20 mouse cellular contexts compared by ENCODE assay signal in genomic region chrX:166167923-166168322, GRCm38 (mm10). TPM values are rescaled to one million over a fixed set of nuclear protein-coding genes. Genes with fewer than 3 reads are reported as not detected.
DNase-seq lines count a peak whose midpoint lies in the region; ATAC-seq lines count a peak whose summit lies in the region.
"Had no signal": no experiment of that assay in that cellular context is flagged by ENCODE, and none has a peak within 500 bp of the region (broad histone marks: within the 10 kb centered on the region; RNA-seq: fewer than 3 reads in every experiment).

No protein-coding gene starts in this region.

- H3K9me3 ChIP-seq in liver, embryonic 11.5 days (ENCODE audit: control insufficient read depth, low read length): no peaks in the 10 kb centered on the region
- no peaks in the 10 kb centered on the region for H3K9me3 ChIP-seq in liver, embryonic 15.5 days (replicated peaks)
- H3K9me3 ChIP-seq in midbrain, embryonic 11.5 days (ENCODE audit: control insufficient read depth, low read length): no peaks in the 10 kb centered on the region
- H3K9me3 ChIP-seq: forebrain, embryonic 10.5 days; forebrain, embryonic 13.5 days; heart, embryonic 12.5 days; heart, embryonic 15.5 days; hindbrain, embryonic 10.5 days; hindbrain, embryonic 13.5 days had no signal

- H3K9ac ChIP-seq in liver, embryonic 11.5 days (ENCODE audit: low read depth, low read length): no peak overlapping the region
- H3K9ac ChIP-seq in liver, embryonic 15.5 days: no peak overlapping the region
- no peak overlapping the region for H3K9ac ChIP-seq in midbrain, embryonic 11.5 days (ENCODE audit: low read length)
- H3K9ac ChIP-seq: forebrain, embryonic 13.5 days; heart, embryonic 12.5 days; heart, embryonic 15.5 days; hindbrain, embryonic 13.5 days had no signal

- WGBS in liver, embryonic 11.5 days: 46% methylated on average over 3 of the region's 3 CpGs
- WGBS in liver, embryonic 15.5 days (ENCODE audit: insufficient replicate concordance): 18% methylated on average over 3 of the region's 3 CpGs
- WGBS in midbrain, embryonic 11.5 days: 48% methylated on average over 3 of the region's 3 CpGs

- H3K4me3 ChIP-seq in liver, embryonic 11.5 days (ENCODE audit: low read depth, low read length): no peak overlapping the region
- no peak overlapping the region for H3K4me3 ChIP-seq in liver, embryonic 15.5 days (replicated peaks)
- H3K4me3 ChIP-seq in midbrain, embryonic 11.5 days (ENCODE audit: low read depth, low read length): no peak overlapping the region
- H3K4me3 ChIP-seq: forebrain, embryonic 10.5 days; forebrain, embryonic 13.5 days; gastrocnemius, adult 2 months; heart, embryonic 12.5 days; heart, embryonic 15.5 days; hindbrain, embryonic 10.5 days; hindbrain, embryonic 13.5 days had no signal

- no peaks in the 10 kb centered on the region; the same call in 1 of the 2 replicates for H3K4me1 ChIP-seq in liver, embryonic 11.5 days (replicated peaks; ENCODE audit: control insufficient read depth, insufficient read depth, low read length)
- H3K4me1 ChIP-seq in liver, embryonic 15.5 days (replicated peaks): peaks cover 26% of the 10 kb centered on the region
- peaks cover 3% of the 10 kb centered on the region; the same call in 1 of the 2 replicates for H3K4me1 ChIP-seq in midbrain, embryonic 11.5 days (ENCODE audit: control insufficient read depth, insufficient read depth, low read length)
- H3K4me1 ChIP-seq: heart, embryonic 12.5 days had no signal

- DNase-seq in liver, embryonic 11.5 days (ENCODE audit: low spot score): no peak
- no peak for DNase-seq in liver
- DNase-seq in 3T3-L1 (ENCODE audit: low read depth, low spot score): peak; percentile 10
- peak; percentile 43 for DNase-seq in MEL-GATA-1-ER (ENCODE audit: extremely low read depth, low read depth)
- DNase-seq in midbrain, embryonic 11.5 days (ENCODE audit: low spot score, missing footprints): no peak
- no peak for DNase-seq in ovary, postnatal 36 days (ENCODE audit: low spot score)
- no peak for DNase-seq in urinary bladder, postnatal 25 days (ENCODE audit: low spot score)
- DNase-seq: gastrocnemius, adult 2 months; gastrocnemius, postnatal 14 days had no signal

- no peaks in the 10 kb centered on the region for H3K36me3 ChIP-seq in liver, embryonic 11.5 days (ENCODE audit: control insufficient read depth, insufficient read depth, low read length)
- H3K36me3 ChIP-seq in liver, embryonic 15.5 days (replicated peaks): no peaks in the 10 kb centered on the region
- H3K36me3 ChIP-seq in midbrain, embryonic 11.5 days (ENCODE audit: control insufficient read depth, insufficient read depth, low read length): no peaks in the 10 kb centered on the region
- H3K36me3 ChIP-seq: forebrain, embryonic 10.5 days; heart, embryonic 12.5 days; heart, embryonic 15.5 days; hindbrain, embryonic 10.5 days; hindbrain, embryonic 13.5 days had no signal

- no peak overlapping the region for H3K4me2 ChIP-seq in liver, embryonic 11.5 days
- H3K4me2 ChIP-seq in liver, embryonic 15.5 days: peak overlapping the region; percentile 7; the same call in 1 of the 2 replicates
- no peak overlapping the region for H3K4me2 ChIP-seq in midbrain, embryonic 11.5 days
- H3K4me2 ChIP-seq: forebrain, embryonic 13.5 days; heart, embryonic 12.5 days; heart, embryonic 15.5 days; hindbrain, embryonic 13.5 days had no signal

- no peak overlapping the region for H3K27ac ChIP-seq in liver, embryonic 11.5 days (ENCODE audit: low read depth, low read length)
- H3K27ac ChIP-seq in liver, embryonic 15.5 days (replicated peaks): 0 out of 2 replicates have a peak overlapping the region, but pooled peaks have one; percentile 6
- no peak overlapping the region for H3K27ac ChIP-seq in midbrain, embryonic 11.5 days (ENCODE audit: low read depth, low read length)
- H3K27ac ChIP-seq: forebrain, embryonic 10.5 days; forebrain, embryonic 13.5 days; gastrocnemius, adult 2 months; heart, embryonic 15.5 days; hindbrain, embryonic 10.5 days; hindbrain, embryonic 13.5 days had no signal

- no peaks in the 10 kb centered on the region for H3K27me3 ChIP-seq in liver, embryonic 11.5 days (replicated peaks; ENCODE audit: control insufficient read depth, insufficient read depth, low read length)
- H3K27me3 ChIP-seq in liver, embryonic 15.5 days: no peaks in the 10 kb centered on the region
- no peaks in the 10 kb centered on the region; the same call in 1 of the 2 replicates for H3K27me3 ChIP-seq in midbrain, embryonic 11.5 days (ENCODE audit: control insufficient read depth, insufficient read depth, low read length)
- H3K27me3 ChIP-seq: heart, embryonic 12.5 days; heart, embryonic 15.5 days; hindbrain, embryonic 13.5 days had no signal

- peak; percentile 32; the same call in 1 of the 2 replicates for ATAC-seq in liver, embryonic 11.5 days (replicated peaks; ENCODE audit: low FRiP score)
- no peak for ATAC-seq in liver, embryonic 15.5 days (ENCODE audit: insufficient read depth)
- ATAC-seq in midbrain, embryonic 11.5 days (ENCODE audit: low FRiP score): no peak
- ATAC-seq: CD4-positive, CD25-positive, alpha-beta regulatory T cell, adult 4 months; forebrain, embryonic 13.5 days; forebrain, embryonic 16.5 days; hindbrain, embryonic 16.5 days; Patski had no signal

RNA-seq across cellular contexts. Expression of gene Gemin8, which starts 2.3 kb away (rescaled TPM):
- polyA plus RNA-seq in liver, embryonic 11.5 days (2014; fragmentation: Nextera tagmentation; extraction: Ambion mirVana): 15.1 and 15.5 TPM in 2 replicates
- polyA plus RNA-seq in liver, embryonic 15.5 days (2015; fragmentation: Nextera tagmentation; extraction: Ambion mirVana): 5.1 and 5.2 TPM in 2 replicates
- 16.8 and 19.0 TPM in 2 replicates for polyA plus RNA-seq in midbrain, embryonic 11.5 days (2014; fragmentation: Nextera tagmentation; extraction: Ambion mirVana)

Comparison
In these comparisons a context has a peak if more than half of its experiments do, and no peak if none do; other contexts are left out.
1. DNase-seq: peak in 3T3-L1 (single experiment) and MEL-GATA-1-ER (single experiment); none in liver, embryonic 11.5 days (single experiment), liver (single experiment), midbrain, embryonic 11.5 days (single experiment), ovary, postnatal 36 days (single experiment) and urinary bladder, postnatal 25 days (single experiment).